Mouse (Mus musculus) c-Kit-positive CD71-positive TER-119-negative erythroid progenitor cells, embryonic 14.5 days (primary cell): ENCODE data around the gene Clec3b.

ENCODE experiments used
- DNase-seq: peaks from one replicate; pipeline ENCODE4 v3.0.0-alpha.2; 2013; ENCODE audit warnings: low read depth

Gene Clec3b

GRCm38 (mm10) chr9:123150241-123151020 is at the start of gene Clec3b:
Gene Clec3b, plus strand, starts transcription at chr9:123150946.
- DNase-seq, result no peak

- DNase-seq, result no peak
Measured at GRCm38 (mm10) chr9:123103425-123103824, 47.3 kb upstream of the Clec3b start.

- DNase-seq, result no peak
Measured at GRCm38 (mm10) chr9:123104362-123104761, 46.4 kb upstream of the Clec3b start.

GRCm38 (mm10) chr9:123107186-123107585 is 43.6 kb upstream of the Clec3b start:
- no peak for DNase-seq

GRCm38 (mm10) chr9:123109188-123109587 is 41.6 kb upstream of the Clec3b start:
- DNase-seq, result no peak

GRCm38 (mm10) chr9:123111751-123112221 is 39.0 kb upstream of the Clec3b start:
- DNase-seq, result peak; percentile 22

- DNase-seq, result peak; percentile 74
Measured at GRCm38 (mm10) chr9:123112805-123113521, 37.8 kb upstream of the Clec3b start, which contains the start of the genes Zdhhc3 and Exosc7. Gene Zdhhc3, minus strand, starts transcription at chr9:123113205. Gene Exosc7, plus strand, starts transcription at chr9:123113215.

GRCm38 (mm10) chr9:123113931-123114330 is 36.8 kb upstream of the Clec3b start:
- DNase-seq, result peak; percentile 11

- no peak for DNase-seq
Measured at GRCm38 (mm10) chr9:123115566-123115965, 35.2 kb upstream of the Clec3b start.

- DNase-seq, result no peak
Measured at GRCm38 (mm10) chr9:123123017-123123416, 27.7 kb upstream of the Clec3b start.

GRCm38 (mm10) chr9:123123571-123124412 is 27.0 kb upstream of the Clec3b start:
- DNase-seq, result peak; percentile 17

- peak; percentile 21 for DNase-seq
Measured at GRCm38 (mm10) chr9:123124413-123124981, 26.2 kb upstream of the Clec3b start.

GRCm38 (mm10) chr9:123127663-123128062 is 23.1 kb upstream of the Clec3b start:
- DNase-seq, result no peak

GRCm38 (mm10) chr9:123132994-123133393 is 17.8 kb upstream of the Clec3b start:
- no peak for DNase-seq

GRCm38 (mm10) chr9:123136953-123137682 is 13.6 kb upstream of the Clec3b start:
- DNase-seq, result no peak

GRCm38 (mm10) chr9:123138891-123139474 is 11.8 kb upstream of the Clec3b start:
- no peak for DNase-seq

GRCm38 (mm10) chr9:123139887-123140614 is 10.7 kb upstream of the Clec3b start:
- DNase-seq, result no peak

GRCm38 (mm10) chr9:123148430-123148829 is 2.3 kb upstream of the Clec3b start:
- no peak for DNase-seq

- no peak for DNase-seq
Measured at GRCm38 (mm10) chr9:123151561-123151960, 815 bp downstream of the Clec3b start.

GRCm38 (mm10) chr9:123152026-123152425 is 1.3 kb downstream of the Clec3b start:
- DNase-seq, result no peak
